Comparison of ENCODE assay signal across 21 mouse cellular contexts in the genomic region with DNA sequence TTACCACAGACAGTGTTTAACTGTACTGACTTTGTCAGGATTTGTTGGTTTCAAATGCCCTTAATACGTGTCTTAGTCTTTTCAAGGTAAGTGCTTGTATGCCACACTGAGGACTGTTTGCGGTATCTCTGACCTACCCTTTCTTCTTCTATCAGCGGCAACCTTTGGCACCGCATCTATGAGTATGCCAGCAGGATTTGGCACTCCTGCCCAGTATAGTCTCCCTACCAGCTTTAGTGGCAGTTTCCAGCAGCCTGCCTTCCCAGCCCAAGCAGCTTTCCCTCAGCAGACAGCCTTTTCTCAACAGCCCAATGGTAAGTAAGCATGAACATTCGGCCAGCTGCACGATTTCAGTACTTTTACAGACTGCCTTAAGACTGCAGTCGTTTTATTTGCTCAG. TPM values are rescaled to one million over a fixed set of nuclear protein-coding genes. Genes with fewer than 3 reads are reported as not detected.
"Had no signal": no experiment of that assay in that cellular context is flagged by ENCODE, and none has a peak within 500 bp of the region (broad histone marks: within the 10 kb centered on the region; RNA-seq: fewer than 3 reads in every experiment).

No protein-coding gene starts in this region.

- H3K27me3 ChIP-seq: limb, embryonic 13.5 days; midbrain, embryonic 12.5 days; neural tube, embryonic 12.5 days; stomach, embryonic 15.5 days had no signal

- H3K27ac ChIP-seq: layer of hippocampus, adult 2 months; limb, embryonic 13.5 days; liver, embryonic 14.5 days; midbrain, embryonic 12.5 days; neural tube, embryonic 12.5 days; stomach, embryonic 15.5 days had no signal

- H3K4me3 ChIP-seq: layer of hippocampus, adult 2 months; limb, embryonic 13.5 days; midbrain, embryonic 12.5 days; myocyte; neural tube, embryonic 12.5 days; stomach, embryonic 15.5 days had no signal

- DNase-seq: kidney, postnatal 10 days; kidney, postnatal 4 days; left cerebral cortex, postnatal 4 days; lung, adult 18-20 months; thymus, postnatal 4 days had no signal

- H3K4me1 ChIP-seq: limb, embryonic 13.5 days; midbrain, embryonic 12.5 days; neural tube, embryonic 12.5 days; stomach, embryonic 15.5 days had no signal

RNA-seq across cellular contexts. Expression of gene A030005L19Rik, which starts 19.9 kb away (rescaled TPM):
- total RNA-seq: liver, adult 2 months; megakaryocyte-erythroid progenitor cell, adult 5-6 weeks; neutrophil, adult 5-6 weeks had no signal
- polyA plus RNA-seq: kidney, embryonic 14.5 days; lung, embryonic 16.5 days; midbrain, embryonic 12.5 days; myocyte; stomach, embryonic 15.5 days had no signal

RNA-seq across cellular contexts. Expression of gene A030014E15Rik, which starts 31.4 kb away (rescaled TPM):
- total RNA-seq: layer of hippocampus, adult 2 months; layer of hippocampus, postnatal 14 days; left cerebral cortex, adult 18-20 months; left cerebral cortex, postnatal 10 days; left cerebral cortex, postnatal 4 days; liver, adult 2 months; megakaryocyte-erythroid progenitor cell, adult 5-6 weeks; neutrophil, adult 5-6 weeks had no signal
- polyA plus RNA-seq: kidney, embryonic 14.5 days; limb, embryonic 13.5 days; liver, adult 2 months; lung, embryonic 16.5 days; midbrain, embryonic 12.5 days; myocyte; neural tube, embryonic 12.5 days; stomach, embryonic 15.5 days; testis, adult 2 months had no signal

RNA-seq across cellular contexts. Expression of gene Gm6217, which starts 37.9 kb away (rescaled TPM):
- total RNA-seq: layer of hippocampus, adult 2 months; layer of hippocampus, postnatal 14 days; left cerebral cortex, adult 18-20 months; left cerebral cortex, postnatal 10 days; left cerebral cortex, postnatal 4 days; liver, adult 2 months; megakaryocyte-erythroid progenitor cell, adult 5-6 weeks; neutrophil, adult 5-6 weeks had no signal
- polyA plus RNA-seq: kidney, embryonic 14.5 days; limb, embryonic 13.5 days; liver, adult 2 months; liver, embryonic 14.5 days; lung, embryonic 16.5 days; midbrain, embryonic 12.5 days; myocyte; neural tube, embryonic 12.5 days; stomach, embryonic 15.5 days; testis, adult 2 months had no signal

RNA-seq across cellular contexts. Expression of gene A030003K21Rik, which starts 49.9 kb away (rescaled TPM):
- total RNA-seq: layer of hippocampus, adult 2 months; layer of hippocampus, postnatal 14 days; left cerebral cortex, adult 18-20 months; left cerebral cortex, postnatal 10 days; left cerebral cortex, postnatal 4 days; liver, adult 2 months; megakaryocyte-erythroid progenitor cell, adult 5-6 weeks; neutrophil, adult 5-6 weeks had no signal
- polyA plus RNA-seq: kidney, embryonic 14.5 days; limb, embryonic 13.5 days; liver, adult 2 months; liver, embryonic 14.5 days; lung, embryonic 16.5 days; midbrain, embryonic 12.5 days; myocyte; neural tube, embryonic 12.5 days; stomach, embryonic 15.5 days; testis, adult 2 months had no signal
